Mouse (Mus musculus): ENCODE measurements around the gene Gm20390. TPM values are rescaled to one million over a fixed set of nuclear protein-coding genes. Genes with fewer than 3 reads are reported as not detected.

The Gm20390 gene
- polyA plus RNA-seq (2012; rRNA removed): 162 and 188 TPM in 2 replicates

GRCm38 (mm10) chr11:93968005-93968847, at the start of gene Gm20390, which contains the start of gene Nme1:
Gm20390 (minus strand) TSS chr11:93968293.
Nme1 (minus strand) TSS chr11:93968521.

GRCm38 (mm10) chr11:93995720-93996305, 27.7 kb upstream of the Gm20390 start, which contains the start of gene Spag9:
Spag9 (plus strand) TSS chr11:93996091.

GRCm38 (mm10) chr11:93956159-93956558, 11.9 kb downstream of the Gm20390 start, which contains the start of gene Nme2:
Nme2 (minus strand) TSS chr11:93956259.

Other genes starting within 250 kb of the Gm20390 start
- gene Utp18, start 82.5 kb downstream of the Gm20390 start, polyA plus RNA-seq (2012; rRNA removed): 27.2 and 29.2 TPM in 2 replicates
- gene Mbtd1, start 82.4 kb downstream of the Gm20390 start, polyA plus RNA-seq (2012; rRNA removed): 34.3 and 34.8 TPM in 2 replicates
- 257 and 264 TPM in 2 replicates for gene Nme2, start 12.0 kb downstream of the Gm20390 start, polyA plus RNA-seq (2012; rRNA removed)
- gene Nme1, start 228 bp upstream of the Gm20390 start, polyA plus RNA-seq (2012; rRNA removed): 325 and 341 TPM in 2 replicates
- gene Spag9, start 27.8 kb upstream of the Gm20390 start, polyA plus RNA-seq (2012; rRNA removed): 101 and 112 TPM in 2 replicates
- gene Tob1, start 243.2 kb upstream of the Gm20390 start, polyA plus RNA-seq (2012; rRNA removed): 21.7 and 22.5 TPM in 2 replicates